Mouse (Mus musculus) urinary bladder, postnatal 10 days (tissue): ENCODE measurements around the gene Rangap1.

Source experiments
- DNase-seq: peaks from one replicate; pipeline ENCODE4 v3.0.0; 2022; ENCODE audit warnings: low spot score

Rangap1 gene

GRCm38 (mm10) chr15:81694891-81695290, 50.4 kb downstream of the Rangap1 start:
- no peak for DNase-seq

- DNase-seq = peak; percentile 47
Observed at GRCm38 (mm10) chr15:81693967-81694881, 51.1 kb downstream of the Rangap1 start.

- no peak for DNase-seq
Observed at GRCm38 (mm10) chr15:81693366-81693966, 51.9 kb downstream of the Rangap1 start.

GRCm38 (mm10) chr15:81680301-81680805, 65.0 kb downstream of the Rangap1 start:
- DNase-seq = no peak

GRCm38 (mm10) chr15:81676637-81677036, 68.7 kb downstream of the Rangap1 start:
- DNase-seq = no peak

- DNase-seq = no peak
Observed at GRCm38 (mm10) chr15:81670231-81670640, 75.1 kb downstream of the Rangap1 start.

GRCm38 (mm10) chr15:81666957-81667356, 78.4 kb downstream of the Rangap1 start:
- DNase-seq = no peak

- peak; percentile 53 for DNase-seq
Observed at GRCm38 (mm10) chr15:81663697-81664561, 81.4 kb downstream of the Rangap1 start, which contains the start of gene L3mbtl2. TSS of gene L3mbtl2 (plus strand) at chr15:81663889.

GRCm38 (mm10) chr15:81663281-81663680, 82.0 kb downstream of the Rangap1 start:
- DNase-seq = no peak

- DNase-seq = no peak
Observed at GRCm38 (mm10) chr15:81661701-81662100, 83.6 kb downstream of the Rangap1 start.
